In the genomic region with DNA sequence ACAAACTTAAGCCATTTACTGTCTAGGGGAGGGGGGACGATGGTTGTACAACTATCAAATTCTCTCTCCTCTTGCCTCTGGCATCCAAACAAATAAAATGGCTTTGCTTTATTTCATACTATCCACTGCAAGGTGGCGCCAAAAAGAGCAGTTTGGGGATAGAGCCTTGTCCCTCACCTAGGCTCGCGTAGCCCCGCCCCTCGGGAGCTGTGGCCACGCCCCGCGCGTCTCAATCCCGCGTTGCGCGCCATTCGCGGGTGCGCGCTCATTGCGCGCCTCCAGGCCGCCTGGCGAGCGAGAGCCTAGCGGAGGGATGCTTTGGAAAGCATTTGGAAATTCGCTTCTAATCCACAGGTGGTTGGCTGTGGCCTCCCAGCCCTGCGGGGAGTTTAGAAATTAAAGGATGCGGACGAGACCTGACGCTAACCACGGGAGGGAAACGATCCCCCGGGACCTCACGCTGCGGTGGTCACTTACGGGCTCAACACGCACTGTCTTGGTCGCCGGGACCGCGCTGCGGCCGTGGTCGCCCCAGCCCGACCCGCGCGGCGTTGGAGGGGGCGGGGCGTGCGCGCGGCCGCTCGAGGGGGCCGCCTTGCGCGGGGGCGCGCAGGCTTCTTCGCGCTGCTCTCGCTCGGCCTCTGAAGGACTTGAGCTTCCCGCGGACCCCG, we compare ENCODE assay signal across 8 mouse cellular contexts. TPM values are rescaled to one million over a fixed set of nuclear protein-coding genes. Genes with fewer than 3 reads are reported as not detected.
A peak's percentile ranks its signal among the peaks of the same experiment; 100 is the strongest.
DNase-seq lines count a peak whose midpoint lies in the region; ATAC-seq lines count a peak whose summit lies in the region.

No protein-coding gene starts in this region.

- peak overlapping the region; percentile 56 for H3K4me2 ChIP-seq in intestine, embryonic 14.5 days (ENCODE audit: low read length)

- H3K4me3 ChIP-seq in intestine, embryonic 14.5 days (ENCODE audit: low read depth, low read length), result peak overlapping the region; percentile 79

- H3K27ac ChIP-seq in intestine, embryonic 14.5 days (ENCODE audit: low read depth), result peak overlapping the region; percentile 96

- intact Hi-C loops in gastrocnemius, postnatal 14 days (cut with DNase I; ENCODE audit: low total_unique reads), result no loop called here
- intact Hi-C loops in left cerebral cortex, postnatal 14 days (cut with DNase I), result no loop called here

- peaks cover 5% of the 10 kb centered on the region; the same call in 1 of the 2 replicates for H3K4me1 ChIP-seq in intestine, embryonic 14.5 days (replicated peaks; ENCODE audit: control insufficient read depth, insufficient read depth, low read length)

- H3K36me3 ChIP-seq in intestine, embryonic 14.5 days (ENCODE audit: control insufficient read depth, insufficient read depth, low read length), result peaks cover 11% of the 10 kb centered on the region

- peak overlapping the region; percentile 88 for H3K9ac ChIP-seq in intestine, embryonic 14.5 days (ENCODE audit: low read length)

- WGBS in intestine, embryonic 14.5 days, result under 1% methylated on average over 66 of the region's 67 CpGs

- ATAC-seq in intestine, embryonic 14.5 days (replicated peaks; ENCODE audit: low FRiP score, low TSS enrichment, low read depth), result peak; percentile 82

- peak; percentile 83 for DNase-seq in adipocyte (ENCODE audit: low spot score)
- DNase-seq in embryo, embryonic 10 days (ENCODE audit: low spot score), result peak; percentile 95
- DNase-seq in gastrocnemius, postnatal 14 days, result peak; percentile 87
- DNase-seq in intestine, embryonic 14.5 days (ENCODE audit: low spot score), result peak; percentile 94
- peak; percentile 89 for DNase-seq in left cerebral cortex, postnatal 14 days (ENCODE audit: low spot score in 2 of 2)
- DNase-seq in mesoderm, embryonic 11.5 days (ENCODE audit: low read depth, low spot score), result peak; percentile 93
- DNase-seq in right cerebral cortex, postnatal 36 days (ENCODE audit: low spot score in 2 of 2), result peak; percentile 80 to 84
- peak; percentile 84 for DNase-seq in yolk sac, embryonic 10.5 days (ENCODE audit: low spot score)

- H3K9me3 ChIP-seq in intestine, embryonic 14.5 days (ENCODE audit: control insufficient read depth, low read length), result no peaks in the 10 kb centered on the region

- no peaks in the 10 kb centered on the region for H3K27me3 ChIP-seq in intestine, embryonic 14.5 days (replicated peaks; ENCODE audit: control insufficient read depth, insufficient read depth, low read length)

RNA-seq across cellular contexts. Expression of a gene that starts 0.9 kb away (rescaled TPM):
- 1 to 10 TPM; 2.0 to 2.2 TPM for total RNA-seq in gastrocnemius, postnatal 14 days (2021)
- 13.9 and 14.1 TPM in 2 replicates for polyA plus RNA-seq in intestine, embryonic 14.5 days (2014; fragmentation: Nextera tagmentation; extraction: Ambion mirVana)
- total RNA-seq in left cerebral cortex, postnatal 14 days (2021), result 1 to 10 TPM; 6.1 to 8.0 TPM

RNA-seq across cellular contexts. Expression of a gene that starts 32.8 kb away (rescaled TPM):
- 10 to 100 TPM; 18.6 to 21.2 TPM for total RNA-seq in gastrocnemius, postnatal 14 days (2021)
- polyA plus RNA-seq in intestine, embryonic 14.5 days (2014; fragmentation: Nextera tagmentation; extraction: Ambion mirVana), result 104 and 109 TPM in 2 replicates
- total RNA-seq in left cerebral cortex, postnatal 14 days (2021), result 10 to 100 TPM; 19.6 to 21.4 TPM

Comparison
In these comparisons a context has a peak if more than half of its experiments do, and no peak if none do; other contexts are left out.
1. Peak in every context shown above with its lines: DNase-seq, ATAC-seq, H3K4me3 ChIP-seq and H3K27ac ChIP-seq.